Mouse (Mus musculus) erythroblast, embryonic 14.5 days (primary cell): ENCODE results near the gene Ncapd3. TPM values are rescaled to one million over a fixed set of nuclear protein-coding genes. Genes with fewer than 3 reads are reported as not detected.
A peak's percentile ranks its signal among the peaks of the same experiment; 100 is the strongest.

Experiments
- H3K27me3 ChIP-seq: 2 replicates; pipeline ENCODE4 v1.6.1; 2012; ENCODE audit warnings: inconsistent platforms; ENCODE audit not compliant: control insufficient read depth
- H3K36me3 ChIP-seq: 2 replicates; pipeline ENCODE4 v1.6.1; 2012; ENCODE audit warnings: mild to moderate bottlenecking, inconsistent platforms; ENCODE audit not compliant: control insufficient read depth
- H3K4me1 ChIP-seq: 2 replicates; pipeline ENCODE4 v1.6.1; 2012; ENCODE audit warnings: inconsistent platforms; ENCODE audit not compliant: control insufficient read depth
- H3K4me3 ChIP-seq: replicated peaks from 2 replicates; pipeline ENCODE3; 2012; ENCODE audit warnings: moderate library complexity, mild to moderate bottlenecking, inconsistent platforms
- H3K9me3 ChIP-seq: 2 replicates; pipeline ENCODE4 v1.6.1; 2012; ENCODE audit warnings: low read length, inconsistent platforms, mixed read lengths; ENCODE audit not compliant: control insufficient read depth
- GATA1 ChIP-seq: IDR thresholded peaks from 2 replicates; pipeline ENCODE4 v1.6.1; 2012; ENCODE audit warnings: low read length, inconsistent platforms, mixed read lengths
- TAL1 ChIP-seq: IDR thresholded peaks from 3 replicates; pipeline ENCODE4 v1.6.1; 2012; ENCODE audit warnings: low read length, inconsistent platforms, mixed read lengths
- polyA plus RNA-seq: library from polyadenylated mRNA; stranded (reverse); fragments of >175 nt; gene quantifications from 2 replicates; pipeline ENCODE4 v1.2.3, GENCODE M21; 2012

Gene Ncapd3
- polyA plus RNA-seq: 1.2 and 1.5 TPM in 2 replicates

- peaks cover 59% of the 10 kb centered on the region for H3K4me1 ChIP-seq
- H3K36me3 ChIP-seq: peaks cover 32% of the 10 kb centered on the region
- no peak for TF ChIP-seq GATA1
- no peak for TF ChIP-seq TAL1
- H3K9me3 ChIP-seq: no peaks in the 10 kb centered on the region
- H3K27me3 ChIP-seq: no peaks in the 10 kb centered on the region
- H3K4me3 ChIP-seq: peak within 1 kb of the TSS; percentile 100
Measured at GRCm38 (mm10) chr9:27029828-27030762, at the start of gene Ncapd3, which contains the start of gene Vps26b. Gene Ncapd3 (plus strand): TSS chr9:27030175. Gene Vps26b (minus strand): TSS chr9:27030065.

GRCm38 (mm10) chr9:26985090-26985613, 44.8 kb upstream of the Ncapd3 start:
- H3K36me3 ChIP-seq: peaks cover 20% of the 10 kb centered on the region

GRCm38 (mm10) chr9:26985668-26986277, 44.2 kb upstream of the Ncapd3 start:
- Histone ChIP-seq H3K36me3 (peaks cover 23% of the 10 kb centered on the region), H3K4me3 (no peak overlapping the region), H3K9me3 (no peaks in the 10 kb centered on the region), H3K4me1 (peaks cover 4% of the 10 kb centered on the region), H3K27me3 (no peaks in the 10 kb centered on the region)
- TF ChIP-seq GATA1 (no peak), TAL1 (no peak)

More at GRCm38 (mm10) chr9:26985090-26985613, 44.8 kb upstream of the Ncapd3 start:
- Histone ChIP-seq H3K27me3 (no peaks in the 10 kb centered on the region), H3K9me3 (no peaks in the 10 kb centered on the region), H3K4me1 (peaks cover 4% of the 10 kb centered on the region), H3K4me3 (no peak overlapping the region)
- TF ChIP-seq GATA1: no peak

- Histone ChIP-seq H3K36me3 (peaks cover 25% of the 10 kb centered on the region), H3K4me3 (no peak overlapping the region), H3K4me1 (peaks cover 4% of the 10 kb centered on the region)
Measured at GRCm38 (mm10) chr9:26990181-26990580, 39.8 kb upstream of the Ncapd3 start.

GRCm38 (mm10) chr9:26993118-26993517, 36.9 kb upstream of the Ncapd3 start:
- no peak overlapping the region for H3K4me3 ChIP-seq
- H3K27me3 ChIP-seq: no peaks in the 10 kb centered on the region
- H3K4me1 ChIP-seq: peaks cover 8% of the 10 kb centered on the region
- H3K9me3 ChIP-seq: no peaks in the 10 kb centered on the region
- H3K36me3 ChIP-seq: peaks cover 18% of the 10 kb centered on the region
- no peak for TF ChIP-seq GATA1
- no peak for TF ChIP-seq TAL1

More at GRCm38 (mm10) chr9:26990181-26990580, 39.8 kb upstream of the Ncapd3 start:
- no peaks in the 10 kb centered on the region for H3K9me3 ChIP-seq
- H3K27me3 ChIP-seq: no peaks in the 10 kb centered on the region
- TF ChIP-seq GATA1: no peak
- no peak for TF ChIP-seq TAL1

- H3K4me1 ChIP-seq: peaks cover 13% of the 10 kb centered on the region
- TF ChIP-seq GATA1 (no peak), TAL1 (no peak)
- H3K27me3 ChIP-seq: no peaks in the 10 kb centered on the region
- no peaks in the 10 kb centered on the region for H3K9me3 ChIP-seq
- peaks cover 18% of the 10 kb centered on the region for H3K36me3 ChIP-seq
- H3K4me3 ChIP-seq: no peak overlapping the region
Measured at GRCm38 (mm10) chr9:26993900-26994299, 36.1 kb upstream of the Ncapd3 start.

- TF ChIP-seq GATA1 (no peak), TAL1 (no peak)
- no peak overlapping the region for H3K4me3 ChIP-seq
Measured at GRCm38 (mm10) chr9:26997062-26997461, 32.9 kb upstream of the Ncapd3 start.

GRCm38 (mm10) chr9:26997501-26997900, 32.5 kb upstream of the Ncapd3 start:
- H3K4me3 ChIP-seq: no peak overlapping the region
- H3K4me1 ChIP-seq: peaks cover 37% of the 10 kb centered on the region
- H3K27me3 ChIP-seq: no peaks in the 10 kb centered on the region
- no peaks in the 10 kb centered on the region for H3K36me3 ChIP-seq
- TF ChIP-seq TAL1 (no peak), GATA1 (no peak)
- H3K9me3 ChIP-seq: no peaks in the 10 kb centered on the region

More at GRCm38 (mm10) chr9:26997062-26997461, 32.9 kb upstream of the Ncapd3 start:
- peaks cover 37% of the 10 kb centered on the region for H3K4me1 ChIP-seq
- no peaks in the 10 kb centered on the region for H3K9me3 ChIP-seq
- no peaks in the 10 kb centered on the region for H3K27me3 ChIP-seq
- H3K36me3 ChIP-seq: peaks cover under 1% of the 10 kb centered on the region; the same call in 1 of the 2 replicates
